Mouse (Mus musculus) midbrain, embryonic 14.5 days (tissue): ENCODE measurements at regions not wholly inside any gene's neighbourhood (a gene's known extent, or its start where the extent isn't known, plus 50 kb on each side); places are given as distances from the start of the nearest gene placed in this dataset.
"Not testable (repeated sequence)": the region's sequence is repeated elsewhere in the genome, so short reads cannot be mapped to it uniquely, and the experiment has no call there.

Source experiments
- ATAC-seq: fragments of 200-750 bp; cut with Nextera tagmentation; 2 replicates; pipeline ENCODE4 v1.8.0; 2017; ENCODE audit warnings: moderate number of reproducible peaks, moderate library complexity; ENCODE audit not compliant: low FRiP score, low TSS enrichment
- DNase-seq: peaks from one replicate; pipeline ENCODE4 v3.0.0-alpha.2; 2015
- H3K27ac ChIP-seq: fragments of 300-500 bp; sonication (generic); replicated peaks from 2 replicates; pipeline ENCODE4 v1.5.1; 2014; ENCODE audit warnings: mild to moderate bottlenecking, low read depth, low read length, moderate library complexity
- H3K27me3 ChIP-seq: fragments of 300-500 bp; sonication (generic); 2 replicates; pipeline ENCODE4 v1.6.1; 2014; ENCODE audit warnings: low read length, control low read depth, mixed read lengths; ENCODE audit not compliant: control insufficient read depth, insufficient read depth
- H3K36me3 ChIP-seq: fragments of 300-500 bp; sonication (generic); 2 replicates; pipeline ENCODE4 v1.6.1; 2014; ENCODE audit warnings: low read length, control low read depth; ENCODE audit not compliant: control insufficient read depth, insufficient read depth
- H3K4me1 ChIP-seq: fragments of 300-500 bp; sonication (generic); 2 replicates; pipeline ENCODE4 v1.6.1; 2014; ENCODE audit warnings: mild to moderate bottlenecking, antibody characterized with exemption, low read length, control low read depth; ENCODE audit not compliant: control insufficient read depth, insufficient read depth
- H3K4me2 ChIP-seq: fragments of 300-500 bp; sonication (generic); 2 replicates; pipeline ENCODE4 v1.6.1; 2014; ENCODE audit warnings: mild to moderate bottlenecking, low read length, moderate library complexity
- H3K4me3 ChIP-seq: fragments of 300-500 bp; sonication (generic); replicated peaks from 2 replicates; pipeline ENCODE4 v1.5.1; 2014; ENCODE audit warnings: low read depth, low read length
- H3K9ac ChIP-seq: fragments of 300-500 bp; sonication (generic); replicated peaks from 2 replicates; pipeline ENCODE4 v1.6.1; 2014; ENCODE audit warnings: mild to moderate bottlenecking, low read length, moderate library complexity
- H3K9me3 ChIP-seq: fragments of 300-500 bp; sonication (generic); 2 replicates; pipeline ENCODE4 v1.6.1; 2016; ENCODE audit warnings: low read length, control low read depth, mixed read lengths; ENCODE audit not compliant: control insufficient read depth
- WGBS: fragments of 180-500 bp; shearing (Covaris S2); extraction: QIAGEN DNeasy Blood & Tissue Kit; methylation state at CpG from one replicate; pipeline ENCODE4 v1.1.7; 2014; 5-methylcytosine and 5-hydroxymethylcytosine counted together

DNA sequence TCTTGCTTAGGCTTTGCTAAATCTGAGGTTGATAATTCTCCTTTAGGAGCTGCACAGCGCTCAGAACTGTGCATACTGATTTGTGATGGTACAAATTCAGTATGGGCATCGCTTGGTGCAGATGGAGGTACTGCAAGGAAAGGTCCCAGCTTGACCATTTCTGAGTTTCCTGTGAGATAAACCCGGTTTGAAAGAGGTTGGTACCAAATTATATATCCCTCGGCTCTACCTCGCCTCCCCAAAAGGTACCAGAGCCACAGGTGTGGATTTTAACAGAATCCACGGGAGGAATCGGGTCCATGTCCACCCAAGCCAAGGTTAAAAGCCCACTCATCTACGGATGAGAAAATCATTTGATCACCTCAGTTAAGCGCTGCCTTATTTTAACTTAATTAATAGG is 172.5 kb upstream of the Zfp808 start:
- H3K9me3 ChIP-seq, H3K4me1 ChIP-seq, DNase-seq, ATAC-seq, H3K36me3 ChIP-seq, H3K27ac ChIP-seq, H3K27me3 ChIP-seq, H3K4me2 ChIP-seq, H3K4me3 ChIP-seq, H3K9ac ChIP-seq: not testable (repeated sequence)
- WGBS: 87% methylated on average over 8 of the region's 9 CpGs

GRCm38 (mm10) chr13:61978856-61979255 is 150.8 kb upstream of the Zfp808 start:
- not testable (repeated sequence) for H3K9me3 ChIP-seq, H3K9ac ChIP-seq, DNase-seq, H3K27me3 ChIP-seq, H3K4me1 ChIP-seq, H3K27ac ChIP-seq, ATAC-seq, H3K36me3 ChIP-seq, H3K4me3 ChIP-seq, H3K4me2 ChIP-seq
- WGBS: 90% methylated on average over 3 of the region's 3 CpGs

- WGBS: 70% methylated on average over 3 of the region's 3 CpGs
- not testable (repeated sequence) for ATAC-seq, H3K36me3 ChIP-seq
Measured at GRCm38 (mm10) chr13:61996519-61996918, 133.2 kb upstream of the Zfp808 start.

GRCm38 (mm10) chr13:61998803-61999202 is 130.9 kb upstream of the Zfp808 start:
- not testable (repeated sequence) for H3K9ac ChIP-seq, H3K27ac ChIP-seq, H3K4me3 ChIP-seq, H3K36me3 ChIP-seq, H3K9me3 ChIP-seq, H3K4me2 ChIP-seq, H3K4me1 ChIP-seq, ATAC-seq, H3K27me3 ChIP-seq
- DNase-seq: peak; percentile 0
- WGBS: 11% methylated on average over 6 of the region's 6 CpGs

More at GRCm38 (mm10) chr13:61996519-61996918, 133.2 kb upstream of the Zfp808 start:
- not testable (repeated sequence) for H3K4me2 ChIP-seq, DNase-seq, H3K27me3 ChIP-seq, H3K9me3 ChIP-seq, H3K27ac ChIP-seq, H3K4me3 ChIP-seq, H3K9ac ChIP-seq, H3K4me1 ChIP-seq

DNA sequence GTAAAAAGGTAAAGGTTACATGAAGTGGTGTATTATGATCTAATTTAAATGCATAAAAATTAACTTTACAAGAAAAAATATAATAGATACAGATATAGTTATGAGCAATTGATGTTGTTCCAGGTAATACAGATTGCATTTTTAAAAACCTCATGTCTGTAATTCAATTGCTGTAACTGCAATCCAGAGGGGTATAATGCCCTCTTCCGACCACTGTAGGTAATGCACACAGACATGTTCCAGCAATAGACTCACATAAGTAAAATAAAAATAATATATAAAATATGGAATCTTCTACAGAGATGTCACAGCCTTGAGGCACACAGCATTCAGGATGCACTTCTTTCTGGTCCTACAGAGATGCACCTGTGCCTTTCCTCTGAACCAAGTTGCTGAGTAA is 122.4 kb upstream of the Zfp808 start:
- not testable (repeated sequence) for H3K4me3 ChIP-seq, ATAC-seq, H3K27me3 ChIP-seq, DNase-seq, H3K9ac ChIP-seq, H3K9me3 ChIP-seq, H3K27ac ChIP-seq, H3K4me2 ChIP-seq, H3K4me1 ChIP-seq, H3K36me3 ChIP-seq
- WGBS: 69% methylated on average over 1 of the region's 1 CpGs

DNA sequence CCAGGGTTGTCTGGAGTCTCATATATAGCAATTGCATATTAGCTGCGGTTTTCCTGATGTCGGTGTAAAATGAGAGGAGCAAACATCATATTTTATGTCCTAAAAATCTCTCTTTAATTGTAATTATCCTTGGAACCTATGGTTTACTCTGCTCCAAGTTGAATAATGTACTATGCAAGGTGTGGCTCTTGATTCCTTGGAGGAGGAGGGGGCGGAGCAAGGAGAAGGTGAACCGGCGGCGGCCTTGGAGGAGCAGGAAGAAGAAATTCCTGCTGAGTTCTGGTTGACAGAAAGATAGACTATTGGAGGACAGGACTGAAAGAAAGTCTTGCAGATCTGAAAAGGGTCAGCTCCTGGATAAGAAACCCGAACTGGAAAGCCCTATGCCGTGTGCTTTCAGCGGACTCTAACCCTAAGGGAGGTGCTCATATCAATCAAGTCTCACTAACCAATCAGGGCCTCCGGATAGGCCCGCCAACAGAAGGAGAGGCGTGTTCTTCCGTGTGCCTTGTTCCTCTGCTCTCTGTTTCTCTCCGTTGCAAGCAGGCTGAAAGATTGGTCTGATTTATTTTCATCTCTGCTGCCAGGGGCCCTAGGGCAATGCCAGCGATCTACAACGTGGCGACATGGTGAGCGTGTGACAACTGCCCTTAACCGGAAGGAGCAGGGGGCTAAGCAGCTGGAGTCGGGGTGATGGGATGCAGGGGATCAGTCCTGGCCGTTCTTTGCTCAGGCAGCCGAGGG is 114.1 kb upstream of the Zfp808 start:
- not testable (repeated sequence) for H3K4me1 ChIP-seq, H3K27me3 ChIP-seq, H3K36me3 ChIP-seq, H3K9me3 ChIP-seq
- Histone ChIP-seq H3K4me2 (peak overlapping the region; percentile 51), H3K4me3 (peak overlapping the region; percentile 45), H3K9ac (peak overlapping the region; percentile 53; the same call in 1 of the 2 replicates), H3K27ac (peak overlapping the region; percentile 50)
- ATAC-seq (peak; percentile 73; the same call in 1 of the 2 replicates), DNase-seq (peak; percentile 69)
- 3% methylated on average over 22 of the region's 22 CpGs for WGBS

DNA sequence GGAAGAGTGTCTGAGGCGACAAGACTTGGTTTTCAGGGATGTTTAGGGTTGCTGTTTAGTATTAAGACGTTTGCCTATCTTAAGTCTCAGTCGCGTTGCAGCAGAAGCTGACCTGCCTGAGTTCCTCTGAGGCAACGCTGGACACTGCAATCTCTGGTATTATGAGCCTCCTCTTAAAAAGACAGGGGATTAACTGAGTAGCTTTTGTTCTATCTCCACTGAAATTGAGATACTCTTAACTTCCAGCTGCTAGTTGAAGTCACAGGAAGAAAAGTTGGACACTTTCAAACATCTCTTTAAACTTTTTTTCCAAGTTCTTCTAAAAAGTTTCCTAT is 113.6 kb upstream of the Zfp808 start:
- 0% methylated on average over 5 of the region's 5 CpGs for WGBS
- Histone ChIP-seq H3K4me3 (peak overlapping the region; percentile 45), H3K4me2 (peak overlapping the region; percentile 51), H3K27ac (peak overlapping the region; percentile 50), H3K9ac (peak overlapping the region; percentile 53; the same call in 1 of the 2 replicates)
- not testable (repeated sequence) for H3K4me1 ChIP-seq, H3K9me3 ChIP-seq, H3K27me3 ChIP-seq, DNase-seq, H3K36me3 ChIP-seq, ATAC-seq

- WGBS: 84% methylated on average over 2 of the region's 2 CpGs
- H3K27ac ChIP-seq, H3K4me2 ChIP-seq, ATAC-seq, H3K4me3 ChIP-seq, H3K9ac ChIP-seq, H3K4me1 ChIP-seq, H3K27me3 ChIP-seq, H3K9me3 ChIP-seq, H3K36me3 ChIP-seq, DNase-seq: not testable (repeated sequence)
Measured at GRCm38 (mm10) chr13:62037646-62038045, 92.0 kb upstream of the Zfp808 start.

DNA sequence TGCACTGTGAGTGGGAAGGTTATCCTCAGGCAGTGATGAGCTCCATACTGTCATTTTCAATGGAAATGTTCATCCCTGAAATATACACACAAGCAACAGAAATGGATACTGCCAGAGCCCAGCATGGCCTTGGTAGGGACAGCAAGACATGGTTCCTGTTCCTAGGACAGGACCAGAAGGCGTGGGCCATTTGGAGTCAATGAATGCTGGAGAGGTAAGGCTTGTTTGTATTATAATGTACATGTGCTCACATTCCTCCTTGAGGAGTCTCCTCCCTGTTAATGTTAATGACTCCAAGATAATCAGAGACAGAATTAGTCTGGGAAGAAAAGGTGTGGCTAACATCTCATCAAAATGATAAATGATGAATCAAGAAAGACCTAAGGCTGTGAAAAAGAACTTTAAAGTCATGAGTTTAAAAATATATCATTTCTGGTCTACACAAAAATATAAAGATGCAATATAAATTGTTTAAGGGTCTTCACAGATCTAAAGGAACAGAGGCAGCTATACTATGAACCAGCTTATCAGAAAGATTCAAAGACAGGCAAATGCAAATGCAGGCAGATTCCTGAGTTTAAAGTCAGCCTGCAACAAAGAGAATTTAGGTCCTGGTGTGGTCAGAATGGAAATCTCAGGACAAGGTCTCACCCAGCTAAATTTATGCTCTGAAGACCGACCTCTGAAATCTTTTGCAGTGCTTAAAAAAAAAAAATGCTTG is 51.6 kb upstream of the Zfp808 start:
- ATAC-seq, DNase-seq, H3K9me3 ChIP-seq, H3K9ac ChIP-seq, H3K4me3 ChIP-seq, H3K36me3 ChIP-seq, H3K4me2 ChIP-seq, H3K27ac ChIP-seq, H3K27me3 ChIP-seq, H3K4me1 ChIP-seq: not testable (repeated sequence)
- 62% methylated on average over 2 of the region's 2 CpGs for WGBS
